In the genomic region with DNA sequence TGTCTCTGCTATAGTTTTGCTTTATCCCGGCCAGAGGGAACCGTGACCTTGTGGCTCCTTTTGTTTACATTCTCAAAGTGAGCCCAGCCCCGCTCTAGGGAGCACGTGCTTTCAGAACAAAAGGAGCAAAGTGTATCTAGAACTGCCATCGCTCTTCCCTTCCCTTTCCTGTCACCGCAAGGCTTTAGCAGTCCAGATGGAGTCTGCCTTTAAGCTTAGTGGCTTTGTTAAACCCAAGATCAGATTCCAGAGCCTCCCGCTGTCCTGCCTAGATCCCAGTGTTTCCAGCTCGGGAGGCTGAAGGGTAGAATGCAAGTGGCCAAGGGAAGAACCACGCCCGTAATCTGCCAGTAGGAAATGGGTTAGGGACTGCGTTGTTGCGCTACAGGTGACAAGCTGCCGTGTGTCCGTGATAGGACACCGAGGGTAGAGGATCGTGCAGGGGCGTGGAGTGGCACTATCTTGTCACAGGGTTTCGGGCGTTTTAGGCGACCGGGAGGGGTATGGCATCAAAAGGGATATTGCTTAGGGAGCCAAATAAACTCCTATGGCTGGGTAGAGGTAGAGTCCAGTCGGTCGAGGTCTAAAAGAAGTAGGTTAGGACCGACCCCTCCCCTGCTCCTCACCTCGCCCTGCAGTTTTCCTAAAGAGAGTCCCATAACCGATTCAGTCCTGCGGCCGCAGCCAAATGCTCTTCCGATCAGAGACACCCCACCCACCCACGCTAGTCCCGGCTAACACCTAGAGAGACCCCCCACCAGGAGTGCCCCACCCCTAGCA, we compare ENCODE assay signal across 8 mouse cellular contexts. TPM values are rescaled to one million over a fixed set of nuclear protein-coding genes. Genes with fewer than 3 reads are reported as not detected.
DNase-seq lines count a peak whose midpoint lies in the region; ATAC-seq and TF ChIP-seq lines count a peak whose summit lies in the region.

No protein-coding gene starts in this region.

- no peak for TF ChIP-seq POLR2A in kidney, adult 2 months (IDR thresholded peaks at IDR 0.05; ENCODE audit: low read depth, low read length)

- peak overlapping the region; percentile 99 for H3K4me2 ChIP-seq in heart, embryonic 11.5 days
- peak overlapping the region; percentile 88 for H3K4me2 ChIP-seq in limb, embryonic 12.5 days
- peak overlapping the region; percentile 85 for H3K4me2 ChIP-seq in midbrain, embryonic 13.5 days (replicated peaks)

- H3K9me3 ChIP-seq in heart, embryonic 11.5 days (replicated peaks; ENCODE audit: control insufficient read depth, low read length) = no peaks in the 10 kb centered on the region; the same call in 1 of the 2 replicates
- no peaks in the 10 kb centered on the region for H3K9me3 ChIP-seq in limb, embryonic 12.5 days
- H3K9me3 ChIP-seq in midbrain, embryonic 13.5 days = no peaks in the 10 kb centered on the region

- no peak overlapping the region for H3K27ac ChIP-seq in kidney, adult 2 months (ENCODE audit: insufficient read depth, low read depth, low read length)
- H3K27ac ChIP-seq in heart, embryonic 11.5 days (ENCODE audit: low read depth, low read length) = peak overlapping the region; percentile 89
- peak overlapping the region; percentile 92 for H3K27ac ChIP-seq in limb, embryonic 12.5 days
- H3K27ac ChIP-seq in midbrain, embryonic 13.5 days = peak overlapping the region; percentile 99

- WGBS in kidney, adult 2 months = under 1% methylated on average over 31 of the region's 31 CpGs
- whole genome bisulfite sequencing in heart, embryonic 11.5 days (ENCODE audit: insufficient replicate concordance) = under 1% methylated on average over 31 of the region's 31 CpGs
- under 1% methylated on average over 31 of the region's 31 CpGs for WGBS in limb, embryonic 12.5 days
- under 1% methylated on average over 31 of the region's 31 CpGs for WGBS in midbrain, embryonic 13.5 days

- no peak for TF ChIP-seq CTCF in kidney, adult 2 months (conservative IDR thresholded peaks at IDR 0.05; ENCODE audit: insufficient read depth, insufficient read length, low read depth, low read length)

- H3K9ac ChIP-seq in heart, embryonic 11.5 days (ENCODE audit: low read depth, low read length) = peak overlapping the region; percentile 92
- peak overlapping the region; percentile 91 for H3K9ac ChIP-seq in limb, embryonic 12.5 days (replicated peaks)
- H3K9ac ChIP-seq in midbrain, embryonic 13.5 days (replicated peaks) = peak overlapping the region; percentile 93

- H3K27me3 ChIP-seq in kidney, adult 2 months (replicated peaks; ENCODE audit: control insufficient read depth, insufficient read depth, low read length) = no peaks in the 10 kb centered on the region
- no peaks in the 10 kb centered on the region for H3K27me3 ChIP-seq in heart, embryonic 11.5 days (ENCODE audit: control insufficient read depth, insufficient read depth, low read length)
- H3K27me3 ChIP-seq in limb, embryonic 12.5 days = no peaks in the 10 kb centered on the region; the same call in 1 of the 2 replicates
- no peaks in the 10 kb centered on the region for H3K27me3 ChIP-seq in midbrain, embryonic 13.5 days

- no peaks in the 10 kb centered on the region for H3K36me3 ChIP-seq in kidney, adult 2 months (ENCODE audit: control insufficient read depth, insufficient read depth, low read length)
- H3K36me3 ChIP-seq in heart, embryonic 11.5 days (ENCODE audit: control insufficient read depth, insufficient read depth, low read length) = peaks cover 9% of the 10 kb centered on the region
- peaks cover 20% of the 10 kb centered on the region for H3K36me3 ChIP-seq in limb, embryonic 12.5 days
- peaks cover 18% of the 10 kb centered on the region for H3K36me3 ChIP-seq in midbrain, embryonic 13.5 days

- peak overlapping the region; percentile 54 for H3K4me3 ChIP-seq in kidney, adult 2 months (ENCODE audit: insufficient read depth, low read depth, low read length)
- H3K4me3 ChIP-seq in heart, embryonic 11.5 days (ENCODE audit: low read depth, low read length) = peak overlapping the region; percentile 74
- H3K4me3 ChIP-seq in limb, embryonic 12.5 days (replicated peaks) = peak overlapping the region; percentile 98
- H3K4me3 ChIP-seq in midbrain, embryonic 13.5 days (replicated peaks) = peak overlapping the region; percentile 63

- ATAC-seq in heart, embryonic 11.5 days (replicated peaks; ENCODE audit: insufficient number of reproducible peaks, low FRiP score, low TSS enrichment) = peak; percentile 23
- ATAC-seq in limb, embryonic 12.5 days (ENCODE audit: insufficient number of reproducible peaks, insufficient read depth, low FRiP score, low TSS enrichment, low read depth) = peak; percentile 46
- peak; percentile 37 for ATAC-seq in midbrain, embryonic 13.5 days

- peak; percentile 44 for DNase-seq in kidney, adult 2 months
- DNase-seq in kidney, adult 11 months = no peak
- peak; percentile 55 to 66 for DNase-seq in cerebellum, postnatal 25 days
- DNase-seq in thymus, postnatal 25 days = peak; percentile 72
- DNase-seq in layer of hippocampus, postnatal 10 days (ENCODE audit: low spot score in 2 of 2) = no peak

- peaks cover 5% of the 10 kb centered on the region; the same call in 1 of the 2 replicates for H3K4me1 ChIP-seq in kidney, adult 2 months (ENCODE audit: control insufficient read depth, insufficient read depth, low read length)
- peaks cover 9% of the 10 kb centered on the region; the same call in 1 of the 2 replicates for H3K4me1 ChIP-seq in heart, embryonic 11.5 days (ENCODE audit: control insufficient read depth, insufficient read depth, low read length)
- peaks cover 20% of the 10 kb centered on the region for H3K4me1 ChIP-seq in limb, embryonic 12.5 days (replicated peaks)
- peaks cover 52% of the 10 kb centered on the region for H3K4me1 ChIP-seq in midbrain, embryonic 13.5 days (replicated peaks)

RNA-seq across cellular contexts. Expression of gene Stmn1, which starts 0.5 kb away (rescaled TPM):
- polyA plus RNA-seq in kidney, adult 2 months (2012; rRNA removed) = 9.8 and 24.9 TPM in 2 replicates
- polyA plus RNA-seq in heart, embryonic 11.5 days (2014; fragmentation: Nextera tagmentation; extraction: Ambion mirVana) = 962 and 991 TPM in 2 replicates
- polyA plus RNA-seq in limb, embryonic 12.5 days (2016; fragmentation: Nextera tagmentation; extraction: Ambion mirVana) = 2,166 and 2,360 TPM in 2 replicates
- polyA plus RNA-seq in midbrain, embryonic 13.5 days (2015; fragmentation: Nextera tagmentation; extraction: Ambion mirVana) = 7,568 and 8,132 TPM in 2 replicates
- total RNA-seq in layer of hippocampus, postnatal 10 days (2021) = 1,000 to 10,000 TPM; 1,050 to 1,137 TPM

RNA-seq across cellular contexts. Expression of gene Paqr7, which starts 28.9 kb away (rescaled TPM):
- 58.7 and 74.3 TPM in 2 replicates for polyA plus RNA-seq in kidney, adult 2 months (2012; rRNA removed)
- polyA plus RNA-seq in heart, embryonic 11.5 days (2014; fragmentation: Nextera tagmentation; extraction: Ambion mirVana) = 4.2 and 4.8 TPM in 2 replicates
- 2.4 and 2.9 TPM in 2 replicates for polyA plus RNA-seq in limb, embryonic 12.5 days (2016; fragmentation: Nextera tagmentation; extraction: Ambion mirVana)
- 10.8 and 12.8 TPM in 2 replicates for polyA plus RNA-seq in midbrain, embryonic 13.5 days (2015; fragmentation: Nextera tagmentation; extraction: Ambion mirVana)
- total RNA-seq in layer of hippocampus, postnatal 10 days (2021) = 10 to 100 TPM; 50.0 to 51.9 TPM

RNA-seq across cellular contexts. Expression of gene Aunip, which starts 43.2 kb away (rescaled TPM):
- polyA plus RNA-seq in kidney, adult 2 months (2012; rRNA removed) = 0.07 and 0.09 TPM in 2 replicates
- polyA plus RNA-seq in heart, embryonic 11.5 days (2014; fragmentation: Nextera tagmentation; extraction: Ambion mirVana) = 5.6 and 6.6 TPM in 2 replicates
- polyA plus RNA-seq in limb, embryonic 12.5 days (2016; fragmentation: Nextera tagmentation; extraction: Ambion mirVana) = 15.8 and 16.5 TPM in 2 replicates
- 3.9 and 4.4 TPM in 2 replicates for polyA plus RNA-seq in midbrain, embryonic 13.5 days (2015; fragmentation: Nextera tagmentation; extraction: Ambion mirVana)
- under 1 TPM; 0.48 to 0.78 TPM for total RNA-seq in layer of hippocampus, postnatal 10 days (2021)

Comparison
In these comparisons a context has a peak if more than half of its experiments do, and no peak if none do; other contexts are left out.
1. DNase-seq: peak in kidney, adult 2 months (single experiment), cerebellum, postnatal 25 days (2 of 2) and thymus, postnatal 25 days (single experiment); none in kidney, adult 11 months (single experiment) and layer of hippocampus, postnatal 10 days (0 of 2).
2. RNA of gene Stmn1, which starts 0.5 kb away (polyA plus RNA-seq): 7,568 to 8,132 TPM in midbrain, embryonic 13.5 days, 2,166 to 2,360 TPM in limb, embryonic 12.5 days and 962 to 991 TPM in heart, embryonic 11.5 days; 9.8 to 24.9 TPM in kidney, adult 2 months; every median in the first group is over 10 times any median in the second.
3. Peak in every context shown above with its lines, with median percentiles within 50 percentile points of each other: H3K4me3 ChIP-seq, ATAC-seq, H3K4me2 ChIP-seq and H3K9ac ChIP-seq.